Mouse (Mus musculus) limb, embryonic 14.5 days (tissue): Measurements from ENCODE around the gene Ppfia3. TPM values are rescaled to one million over a fixed set of nuclear protein-coding genes. Genes with fewer than 3 reads are reported as not detected.
"Not testable (repeated sequence)": the region's sequence is repeated elsewhere in the genome, so short reads cannot be mapped to it uniquely, and the experiment has no call there.

Experiments
- ATAC-seq: fragments of 200-750 bp; cut with Nextera tagmentation; 2 replicates; pipeline ENCODE4 v1.8.0; 2017; ENCODE audit warnings: low read depth, moderate number of reproducible peaks, moderate TSS enrichment; ENCODE audit not compliant: low FRiP score
- DNase-seq: peaks from one replicate; pipeline ENCODE4 v3.0.0-alpha.2; 2015; ENCODE audit warnings: low spot score
- H3K27ac ChIP-seq: fragments of 300-500 bp; sonication (generic); replicated peaks from 2 replicates; pipeline ENCODE4 v1.5.1; 2014; ENCODE audit warnings: low read depth, mild to moderate bottlenecking, low read length, moderate library complexity, mixed read lengths
- H3K27me3 ChIP-seq: fragments of 300-500 bp; sonication (generic); 2 replicates; pipeline ENCODE4 v1.6.1; 2014; ENCODE audit warnings: low read length, mixed read lengths; ENCODE audit not compliant: control insufficient read depth, insufficient read depth
- H3K36me3 ChIP-seq: fragments of 300-500 bp; sonication (generic); 2 replicates; pipeline ENCODE4 v1.6.1; 2014; ENCODE audit warnings: mild to moderate bottlenecking, low read length, moderate library complexity, mixed read lengths; ENCODE audit not compliant: control insufficient read depth, insufficient read depth
- H3K4me1 ChIP-seq: fragments of 300-500 bp; sonication (generic); 2 replicates; pipeline ENCODE4 v1.6.1; 2014; ENCODE audit warnings: antibody characterized with exemption, low read length, mixed read lengths; ENCODE audit not compliant: control insufficient read depth, insufficient read depth
- H3K4me2 ChIP-seq: fragments of 300-500 bp; sonication (generic); replicated peaks from 2 replicates; pipeline ENCODE4 v1.6.1; 2014; ENCODE audit warnings: low read depth, mild to moderate bottlenecking, low read length, moderate library complexity; ENCODE audit not compliant: severe bottlenecking
- H3K4me3 ChIP-seq: fragments of 300-500 bp; sonication (generic); replicated peaks from 2 replicates; pipeline ENCODE4 v1.5.1; 2014; ENCODE audit warnings: low read length
- H3K9ac ChIP-seq: fragments of 300-500 bp; sonication (generic); 2 replicates; pipeline ENCODE4 v1.6.1; 2014; ENCODE audit warnings: mild to moderate bottlenecking, low read depth, low read length, moderate library complexity; ENCODE audit not compliant: severe bottlenecking
- H3K9me3 ChIP-seq: fragments of 300-500 bp; sonication (generic); 2 replicates; pipeline ENCODE4 v1.6.1; 2016; ENCODE audit warnings: low read length; ENCODE audit not compliant: control insufficient read depth
- POLR2A ChIP-seq: fragments of 200-500 bp; IDR thresholded peaks from 2 replicates; pipeline ENCODE4 v1.8.0; 2012; ENCODE audit warnings: inconsistent platforms, mild to moderate bottlenecking, moderate library complexity, borderline replicate concordance; ENCODE audit not compliant: insufficient read depth, insufficient read length; ENCODE audit errors: extremely low read depth
- WGBS: fragments of 180-500 bp; shearing (Covaris S2); extraction: QIAGEN DNeasy Blood & Tissue Kit; methylation state at CpG from one replicate; pipeline ENCODE4 v1.1.7; 2014; 5-methylcytosine and 5-hydroxymethylcytosine counted together
- polyA plus RNA-seq, 2 experiments: library from polyadenylated mRNA; depleted of rRNA in 1 of 2; stranded (reverse) in 1 of 2; unstranded in 1 of 2; fragments of >200 nt; fragmentation: Nextera tagmentation in 1 of 2; extraction: Ambion mirVana in 1 of 2; gene quantifications; 2 replicates each; pipeline versions ENCODE4 v1.2.1 to v1.2.3; 2012 to 2014

Ppfia3 gene
- polyA plus RNA-seq, 2 experiments, result 9.0 to 12.3 TPM

DNA sequence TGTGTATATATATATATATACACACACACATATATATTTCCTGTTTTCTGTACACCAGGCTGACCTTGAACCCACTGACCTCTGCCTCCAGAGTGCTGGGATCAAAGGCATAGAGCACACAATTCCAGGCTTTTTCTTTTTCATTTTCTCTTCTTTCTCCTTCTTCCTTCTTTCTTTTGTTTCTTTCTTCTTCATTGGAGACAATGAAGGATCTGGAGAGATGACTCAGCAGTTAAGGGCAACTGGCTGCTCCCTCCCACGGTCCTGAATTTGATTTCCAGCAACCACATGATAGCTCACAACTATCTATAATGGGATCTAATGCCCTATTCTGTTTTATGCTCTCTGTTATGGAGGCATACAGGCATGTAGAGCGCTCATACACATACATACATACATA lies 30.0 kb upstream of the Ppfia3 start:
- no peak for ATAC-seq
- TF ChIP-seq POLR2A, result no peak
- WGBS, result 83% methylated on average over 2 of the region's 2 CpGs
- Histone ChIP-seq H3K36me3 (peaks cover 11% of the 10 kb centered on the region), H3K9me3 (no peaks in the 10 kb centered on the region), H3K27ac (no peak overlapping the region), H3K4me3 (no peak overlapping the region), H3K9ac (no peak overlapping the region), H3K4me2 (no peak overlapping the region), H3K27me3 (no peaks in the 10 kb centered on the region), H3K4me1 (peaks cover 11% of the 10 kb centered on the region)
- DNase-seq, result no peak

DNA sequence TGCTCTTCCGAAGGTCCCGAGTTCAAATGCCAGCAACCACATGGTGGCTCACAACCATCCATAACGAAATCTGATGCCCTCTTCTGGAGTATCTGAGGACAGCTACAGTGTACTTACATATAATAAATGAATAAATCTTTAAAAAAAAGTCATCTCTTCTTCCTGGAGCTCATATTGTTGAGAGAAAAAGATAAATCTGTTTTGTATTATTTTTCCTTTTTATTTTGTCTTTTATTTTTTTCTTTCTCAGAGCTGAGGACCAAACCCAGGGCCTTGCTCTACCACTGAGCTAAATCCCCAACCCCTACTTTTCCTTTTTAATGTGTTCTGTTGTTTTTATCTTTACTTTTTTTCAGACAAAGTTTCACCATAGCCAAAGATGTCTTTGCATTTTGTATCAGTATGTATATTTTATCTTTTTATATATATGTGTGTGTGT lies 29.5 kb upstream of the Ppfia3 start:
- not testable (repeated sequence) for DNase-seq, H3K27me3 ChIP-seq, ATAC-seq, H3K9me3 ChIP-seq
- Histone ChIP-seq H3K9ac (peak overlapping the region; percentile 45; the same call in 1 of the 2 replicates), H3K27ac (peak overlapping the region; percentile 81; the same call in 1 of the 2 replicates), H3K36me3 (peaks cover 15% of the 10 kb centered on the region), H3K4me3 (peak overlapping the region; percentile 74), H3K4me1 (peaks cover 11% of the 10 kb centered on the region), H3K4me2 (peak overlapping the region; percentile 60)
- 11% methylated on average over 3 of the region's 3 CpGs for WGBS

DNA sequence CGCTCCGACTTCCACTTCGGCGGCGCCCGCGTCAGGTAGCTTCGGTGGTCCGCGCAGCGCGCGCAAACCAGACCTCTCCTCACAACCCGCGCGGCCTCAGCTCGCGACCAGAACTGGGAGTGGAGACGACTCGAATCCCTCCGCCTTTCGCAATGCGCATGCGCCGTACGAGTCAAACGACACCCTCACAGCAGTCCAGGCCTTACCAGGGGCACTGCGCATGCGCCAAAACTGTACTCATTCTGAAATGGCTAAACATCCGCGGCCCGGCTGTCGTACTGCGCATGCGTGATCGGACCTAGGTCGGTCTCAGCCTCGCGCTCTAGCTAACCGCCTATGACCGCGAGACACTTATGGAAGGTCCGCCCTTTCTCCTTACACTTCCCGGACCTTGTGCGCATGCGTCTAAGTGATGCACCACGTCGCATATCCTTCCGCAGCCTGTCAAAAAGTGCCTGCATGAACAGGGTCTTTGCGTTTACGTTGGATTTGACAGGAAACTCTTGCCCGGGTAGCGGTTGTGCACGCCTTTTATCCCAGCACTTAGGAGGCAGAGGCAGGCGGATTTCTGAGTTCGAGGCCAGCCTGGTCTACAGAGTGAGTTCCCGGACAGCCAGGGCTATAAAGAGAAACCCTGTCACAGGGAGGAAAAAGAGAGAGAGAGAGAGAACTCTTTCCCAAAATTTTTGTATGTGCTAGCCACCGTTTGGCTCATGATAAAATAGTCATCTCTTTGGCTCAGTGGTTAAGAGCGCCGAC lies 28.9 kb upstream of the Ppfia3 start, which contains the start of gene Snrnp70:
Gene Snrnp70 (minus strand): TSS at position 165 of the 759 bp plus-strand sequence.
- H3K27me3 ChIP-seq, result no peaks in the 10 kb centered on the region
- WGBS, result under 1% methylated on average over 52 of the region's 60 CpGs

DNA sequence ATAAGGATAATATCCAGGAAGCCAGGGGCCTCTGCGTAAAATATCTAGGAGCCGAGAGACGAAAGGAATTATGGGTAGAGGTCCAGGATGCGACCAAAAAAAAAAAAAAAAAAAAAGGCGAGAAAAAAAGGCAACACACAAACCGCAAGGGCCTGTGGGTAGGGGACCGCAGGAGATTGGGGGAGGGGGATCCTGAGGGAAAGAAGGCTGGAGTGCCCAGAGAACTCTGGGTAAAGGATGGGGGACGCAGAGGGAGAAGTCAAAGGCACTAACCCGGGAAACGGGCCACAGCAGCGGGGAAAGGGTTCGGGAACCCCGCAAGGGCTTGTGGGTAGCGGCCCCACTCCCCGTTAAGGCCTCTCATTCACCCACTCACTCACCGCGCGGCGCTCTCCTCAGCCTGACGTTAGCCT lies 28.3 kb upstream of the Ppfia3 start:
- H3K27ac ChIP-seq, result peak overlapping the region; percentile 98
- H3K9ac ChIP-seq, result peak overlapping the region; percentile 93
- WGBS, result 0% methylated on average over 19 of the region's 20 CpGs
- peaks cover 27% of the 10 kb centered on the region for H3K36me3 ChIP-seq
- no peaks in the 10 kb centered on the region for H3K27me3 ChIP-seq
- H3K4me3 ChIP-seq, result peak overlapping the region; percentile 74
- DNase-seq, result peak; percentile 78
- no peak for TF ChIP-seq POLR2A
- H3K4me1 ChIP-seq, result peaks cover 11% of the 10 kb centered on the region
- H3K4me2 ChIP-seq, result peak overlapping the region; percentile 88
- peak; percentile 71 for ATAC-seq
- H3K9me3 ChIP-seq, result no peaks in the 10 kb centered on the region

More for the DNA sequence above, 28.9 kb upstream of the Ppfia3 start, which contains the start of gene Snrnp70:
- peak within 1 kb of the TSS; percentile 98 for H3K27ac ChIP-seq
- peak; percentile 97 for TF ChIP-seq POLR2A
- peaks cover 11% of the 10 kb centered on the region for H3K4me1 ChIP-seq
- peak within 1 kb of the TSS; percentile 93 for H3K9ac ChIP-seq
- peak within 1 kb of the TSS; percentile 88 for H3K4me2 ChIP-seq
- ATAC-seq (peak; percentile 96), DNase-seq (peak; percentile 100)
- H3K36me3 ChIP-seq, result peaks cover 20% of the 10 kb centered on the region
- H3K4me3 ChIP-seq, result peak within 1 kb of the TSS; percentile 74
- no peaks in the 10 kb centered on the region for H3K9me3 ChIP-seq

GRCm38 (mm10) chr7:45386077-45386476 lies 19.3 kb upstream of the Ppfia3 start:
- Histone ChIP-seq H3K4me1 (no peaks in the 10 kb centered on the region), H3K9ac (no peak overlapping the region), H3K27ac (no peak overlapping the region), H3K4me3 (no peak overlapping the region), H3K9me3 (no peaks in the 10 kb centered on the region), H3K4me2 (no peak overlapping the region), H3K27me3 (no peaks in the 10 kb centered on the region), H3K36me3 (peaks cover 99% of the 10 kb centered on the region)
- TF ChIP-seq POLR2A, result no peak
- WGBS, result 84% methylated on average over 3 of the region's 3 CpGs
- no peak for ATAC-seq
- no peak for DNase-seq
